Mouse (Mus musculus) bone marrow, adult 2 months (tissue): ENCODE data around the gene Atp8b3.

Experiments used
- CTCF ChIP-seq: fragments of 200-500 bp; IDR thresholded peaks from 2 replicates; pipeline ENCODE4 v1.5.1; 2011; ENCODE audit warnings: low read length, control low read depth; ENCODE audit not compliant: control insufficient read depth, insufficient read depth
- POLR2A ChIP-seq: fragments of 200-500 bp; IDR thresholded peaks from 2 replicates; pipeline ENCODE4 v1.6.1; 2011; ENCODE audit warnings: low read depth, mild to moderate bottlenecking, control low read depth, low read length, borderline replicate concordance; ENCODE audit not compliant: control insufficient read depth

- no peak for TF ChIP-seq POLR2A
- TF ChIP-seq CTCF: peak; percentile 56
Measured at GRCm38 (mm10) chr10:80523299-80523698, 15.6 kb downstream of the Atp8b3 start.
